Mouse (Mus musculus): ENCODE data around the gene 2210016L21Rik. TPM values are rescaled to one million over a fixed set of nuclear protein-coding genes. Genes with fewer than 3 reads are reported as not detected.

The 2210016L21Rik gene
- polyA plus RNA-seq, 1 experiment, result 26.1 TPM

GRCm38 (mm10) chr5:114922366-114922731 lies 19.6 kb upstream of the 2210016L21Rik start:
- 49% methylated on average over 10 of the region's 10 CpGs for WGBS
- Histone ChIP-seq H3K27ac (ENCODE audit: insufficient read depth, low read depth, low read length) (peak overlapping the region; percentile 2; the same call in 1 of the 2 replicates), H3K4me3 (ENCODE audit: insufficient read depth, low read depth, low read length) (no peak overlapping the region), H3K36me3 (ENCODE audit: control insufficient read depth, insufficient read depth, low read length) (no peaks in the 10 kb centered on the region), H3K27me3 (replicated peaks; ENCODE audit: control insufficient read depth, insufficient read depth, low read length) (no peaks in the 10 kb centered on the region), H3K4me1 (ENCODE audit: control insufficient read depth, insufficient read depth, low read length) (peaks cover 7% of the 10 kb centered on the region; the same call in 1 of the 2 replicates)
- no peak for TF ChIP-seq POLR2A (IDR thresholded peaks at IDR 0.05; ENCODE audit: low read depth, low read length)
- TF ChIP-seq CTCF (conservative IDR thresholded peaks at IDR 0.05; ENCODE audit: insufficient read depth, insufficient read length, low read depth, low read length), result no peak
- DNase-seq, result no peak

- TF ChIP-seq POLR2A (IDR thresholded peaks at IDR 0.05; ENCODE audit: low read depth, low read length) (no peak), CTCF (conservative IDR thresholded peaks at IDR 0.05; ENCODE audit: insufficient read depth, insufficient read length, low read depth, low read length) (no peak)
- peak; percentile 74 for DNase-seq
- peaks cover 7% of the 10 kb centered on the region; the same call in 1 of the 2 replicates for H3K4me1 ChIP-seq (ENCODE audit: control insufficient read depth, insufficient read depth, low read length)
- peak within 1 kb of the TSS; percentile 2; the same call in 1 of the 2 replicates for H3K27ac ChIP-seq (ENCODE audit: insufficient read depth, low read depth, low read length)
- no peaks in the 10 kb centered on the region for H3K36me3 ChIP-seq (ENCODE audit: control insufficient read depth, insufficient read depth, low read length)
- H3K27me3 ChIP-seq (replicated peaks; ENCODE audit: control insufficient read depth, insufficient read depth, low read length), result no peaks in the 10 kb centered on the region
- H3K4me3 ChIP-seq (ENCODE audit: insufficient read depth, low read depth, low read length), result peak within 1 kb of the TSS; percentile 58
- WGBS, result 4% methylated on average over 15 of the region's 15 CpGs
Measured at GRCm38 (mm10) chr5:114922998-114923473, 18.9 kb upstream of the 2210016L21Rik start, which contains the start of gene Oasl1. Oasl1 (plus strand) TSS chr5:114923240.

GRCm38 (mm10) chr5:114926153-114926684 lies 15.7 kb upstream of the 2210016L21Rik start:
- TF ChIP-seq CTCF (conservative IDR thresholded peaks at IDR 0.05; ENCODE audit: insufficient read depth, insufficient read length, low read depth, low read length), result no peak
- no peak for TF ChIP-seq POLR2A (IDR thresholded peaks at IDR 0.05; ENCODE audit: low read depth, low read length)
- Histone ChIP-seq H3K36me3 (ENCODE audit: control insufficient read depth, insufficient read depth, low read length) (no peaks in the 10 kb centered on the region), H3K4me3 (ENCODE audit: insufficient read depth, low read depth, low read length) (no peak overlapping the region), H3K27ac (ENCODE audit: insufficient read depth, low read depth, low read length) (no peak overlapping the region), H3K27me3 (replicated peaks; ENCODE audit: control insufficient read depth, insufficient read depth, low read length) (no peaks in the 10 kb centered on the region), H3K4me1 (ENCODE audit: control insufficient read depth, insufficient read depth, low read length) (peaks cover 7% of the 10 kb centered on the region; the same call in 1 of the 2 replicates)
- no peak for DNase-seq
- 74% methylated on average over 1 of the region's 1 CpGs for WGBS

GRCm38 (mm10) chr5:114926753-114927152 lies 15.2 kb upstream of the 2210016L21Rik start:
- Histone ChIP-seq H3K27ac (ENCODE audit: insufficient read depth, low read depth, low read length) (no peak overlapping the region), H3K4me3 (ENCODE audit: insufficient read depth, low read depth, low read length) (no peak overlapping the region), H3K27me3 (replicated peaks; ENCODE audit: control insufficient read depth, insufficient read depth, low read length) (no peaks in the 10 kb centered on the region), H3K4me1 (ENCODE audit: control insufficient read depth, insufficient read depth, low read length) (peaks cover 6% of the 10 kb centered on the region; the same call in 1 of the 2 replicates), H3K36me3 (ENCODE audit: control insufficient read depth, insufficient read depth, low read length) (no peaks in the 10 kb centered on the region)
- DNase-seq, result peak; percentile 33
- WGBS, result 58% methylated on average over 9 of the region's 9 CpGs
- no peak for TF ChIP-seq CTCF (conservative IDR thresholded peaks at IDR 0.05; ENCODE audit: insufficient read depth, insufficient read length, low read depth, low read length)

GRCm38 (mm10) chr5:114931626-114932025 lies 10.3 kb upstream of the 2210016L21Rik start:
- WGBS, result 63% methylated on average over 5 of the region's 5 CpGs
- TF ChIP-seq POLR2A (IDR thresholded peaks at IDR 0.05; ENCODE audit: low read depth, low read length), result no peak
- no peak for TF ChIP-seq CTCF (conservative IDR thresholded peaks at IDR 0.05; ENCODE audit: insufficient read depth, insufficient read length, low read depth, low read length)
- Histone ChIP-seq H3K27me3 (replicated peaks; ENCODE audit: control insufficient read depth, insufficient read depth, low read length) (no peaks in the 10 kb centered on the region), H3K4me3 (ENCODE audit: insufficient read depth, low read depth, low read length) (no peak overlapping the region), H3K27ac (ENCODE audit: insufficient read depth, low read depth, low read length) (no peak overlapping the region), H3K4me1 (ENCODE audit: control insufficient read depth, insufficient read depth, low read length) (no peaks in the 10 kb centered on the region), H3K36me3 (ENCODE audit: control insufficient read depth, insufficient read depth, low read length) (no peaks in the 10 kb centered on the region)
- no peak for DNase-seq

GRCm38 (mm10) chr5:114933206-114933605 lies 8.8 kb upstream of the 2210016L21Rik start:
- no peak overlapping the region for H3K4me3 ChIP-seq (ENCODE audit: insufficient read depth, low read depth, low read length)
- H3K36me3 ChIP-seq (ENCODE audit: control insufficient read depth, insufficient read depth, low read length), result no peaks in the 10 kb centered on the region
- TF ChIP-seq POLR2A (IDR thresholded peaks at IDR 0.05; ENCODE audit: low read depth, low read length) (no peak), CTCF (conservative IDR thresholded peaks at IDR 0.05; ENCODE audit: insufficient read depth, insufficient read length, low read depth, low read length) (no peak)
- DNase-seq, result peak; percentile 73
- no peaks in the 10 kb centered on the region for H3K27me3 ChIP-seq (replicated peaks; ENCODE audit: control insufficient read depth, insufficient read depth, low read length)
- H3K27ac ChIP-seq (ENCODE audit: insufficient read depth, low read depth, low read length), result no peak overlapping the region
- WGBS, result 69% methylated on average over 8 of the region's 8 CpGs
- H3K4me1 ChIP-seq (ENCODE audit: control insufficient read depth, insufficient read depth, low read length), result no peaks in the 10 kb centered on the region

GRCm38 (mm10) chr5:114935838-114936237 lies 6.1 kb upstream of the 2210016L21Rik start:
- no peak for DNase-seq
- H3K36me3 ChIP-seq (ENCODE audit: control insufficient read depth, insufficient read depth, low read length), result no peaks in the 10 kb centered on the region
- WGBS, result 51% methylated on average over 3 of the region's 3 CpGs
- no peaks in the 10 kb centered on the region for H3K4me1 ChIP-seq (ENCODE audit: control insufficient read depth, insufficient read depth, low read length)
- H3K27me3 ChIP-seq (replicated peaks; ENCODE audit: control insufficient read depth, insufficient read depth, low read length), result no peaks in the 10 kb centered on the region
- no peak overlapping the region for H3K27ac ChIP-seq (ENCODE audit: insufficient read depth, low read depth, low read length)
- H3K4me3 ChIP-seq (ENCODE audit: insufficient read depth, low read depth, low read length), result no peak overlapping the region
- TF ChIP-seq CTCF (conservative IDR thresholded peaks at IDR 0.05; ENCODE audit: insufficient read depth, insufficient read length, low read depth, low read length) (no peak), POLR2A (IDR thresholded peaks at IDR 0.05; ENCODE audit: low read depth, low read length) (no peak)

All from kidney, adult 2 months (tissue).